Mouse (Mus musculus): ENCODE measurements at regions not wholly inside any gene's neighbourhood (a gene's known extent, or its start where the extent isn't known, plus 50 kb on each side); places are given as distances from the start of the nearest gene placed in this dataset.
A peak's percentile ranks its signal among the peaks of the same experiment; 100 is the strongest.

- ATAC-seq (replicated peaks; ENCODE audit: low read depth, poor library complexity, severe bottlenecking), result no peak
Measured at GRCm38 (mm10) chr16:75104894-75105293, 481.0 kb downstream of the Lipi start.

GRCm38 (mm10) chr16:75093163-75093562 lies 492.7 kb downstream of the Lipi start:
- ATAC-seq (replicated peaks; ENCODE audit: low read depth, poor library complexity, severe bottlenecking), result no peak

- ATAC-seq (replicated peaks; ENCODE audit: low read depth, poor library complexity, severe bottlenecking), result 0 out of 2 replicates have a peak, but pooled peaks have one; percentile 25
Measured at GRCm38 (mm10) chr16:75092471-75093130, 493.3 kb downstream of the Lipi start.

GRCm38 (mm10) chr16:75091931-75092330 lies 493.9 kb downstream of the Lipi start:
- no peak for ATAC-seq (replicated peaks; ENCODE audit: low read depth, poor library complexity, severe bottlenecking)

GRCm38 (mm10) chr16:75089383-75090035 lies 496.4 kb downstream of the Lipi start:
- no peak for ATAC-seq (replicated peaks; ENCODE audit: low read depth, poor library complexity, severe bottlenecking)

GRCm38 (mm10) chr16:75088701-75089100 lies 497.2 kb downstream of the Lipi start:
- ATAC-seq (replicated peaks; ENCODE audit: low read depth, poor library complexity, severe bottlenecking), result no peak

GRCm38 (mm10) chr16:75065281-75065680 lies 520.6 kb downstream of the Lipi start:
- ATAC-seq (replicated peaks; ENCODE audit: low read depth, poor library complexity, severe bottlenecking), result no peak

- no peak for ATAC-seq (replicated peaks; ENCODE audit: low read depth, poor library complexity, severe bottlenecking)
Measured at GRCm38 (mm10) chr16:75052953-75053352, 532.9 kb downstream of the Lipi start.

- no peak for ATAC-seq (replicated peaks; ENCODE audit: low read depth, poor library complexity, severe bottlenecking)
Measured at GRCm38 (mm10) chr16:75045969-75046368, 539.9 kb downstream of the Lipi start.

Data from common myeloid progenitor, adult 5-6 weeks (primary cell).